Mouse (Mus musculus): ENCODE measurements around the gene Plcb2. TPM values are rescaled to one million over a fixed set of nuclear protein-coding genes. Genes with fewer than 3 reads are reported as not detected.

Gene Plcb2
- 0.64 TPM for polyA plus RNA-seq (2014; fragmentation: Illumina TruSeq; extraction: RNeasy Lipid Tissue Mini Kit (QIAGEN cat#74804); ENCODE audit: low read depth, low replicate concordance)

GRCm38 (mm10) chr2:118728337-118728736 is at the start of gene Plcb2:
Gene Plcb2, minus strand, starts transcription at chr2:118728438.

DNA sequence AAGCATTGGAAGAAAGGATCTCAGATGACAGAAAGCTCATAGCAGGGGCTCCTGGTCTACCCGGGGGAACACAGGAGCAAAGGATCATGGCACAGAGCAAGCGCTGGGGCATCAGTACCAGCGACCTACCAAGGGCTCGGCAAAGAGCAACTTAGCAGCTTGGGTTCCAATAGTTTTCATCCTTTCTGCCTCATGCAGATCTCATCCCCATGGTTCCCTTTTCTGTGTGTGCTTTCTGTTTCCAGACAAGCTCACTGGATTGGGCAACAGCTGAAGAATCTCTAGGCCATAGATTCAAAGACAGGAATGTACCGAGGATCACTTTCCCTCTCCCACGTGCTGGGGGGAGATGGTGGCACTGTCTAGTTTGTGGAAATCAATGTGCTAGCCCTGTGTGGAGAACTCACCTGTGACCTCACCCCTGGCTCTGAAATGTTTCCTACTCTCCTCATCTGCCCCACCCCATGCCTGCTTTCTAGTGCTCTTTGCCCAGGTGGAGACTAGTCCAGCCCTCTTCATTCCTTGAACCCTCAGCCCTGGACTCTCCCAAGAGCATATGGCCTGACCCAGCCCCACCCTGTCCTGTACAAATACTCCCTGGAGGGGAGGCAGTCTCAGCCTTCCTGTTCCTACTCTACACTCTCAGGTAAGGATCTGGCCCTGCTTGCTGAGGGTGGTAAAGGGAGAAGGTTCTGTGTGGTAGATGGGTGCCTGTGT is 44.1 kb upstream of the Plcb2 start, which contains the start of gene Phgr1:
TSS of gene Phgr1 (plus strand) at position 612 of the 717 bp plus-strand sequence.

GRCm38 (mm10) chr2:118761906-118762783 is 33.9 kb upstream of the Plcb2 start, which contains the start of gene Ccdc9b:
Gene Ccdc9b, minus strand, starts transcription at chr2:118762661.

GRCm38 (mm10) chr2:118745232-118745884 is 17.1 kb upstream of the Plcb2 start, which contains the start of gene Inafm2:
Gene Inafm2, plus strand, starts transcription at chr2:118745758.

DNA sequence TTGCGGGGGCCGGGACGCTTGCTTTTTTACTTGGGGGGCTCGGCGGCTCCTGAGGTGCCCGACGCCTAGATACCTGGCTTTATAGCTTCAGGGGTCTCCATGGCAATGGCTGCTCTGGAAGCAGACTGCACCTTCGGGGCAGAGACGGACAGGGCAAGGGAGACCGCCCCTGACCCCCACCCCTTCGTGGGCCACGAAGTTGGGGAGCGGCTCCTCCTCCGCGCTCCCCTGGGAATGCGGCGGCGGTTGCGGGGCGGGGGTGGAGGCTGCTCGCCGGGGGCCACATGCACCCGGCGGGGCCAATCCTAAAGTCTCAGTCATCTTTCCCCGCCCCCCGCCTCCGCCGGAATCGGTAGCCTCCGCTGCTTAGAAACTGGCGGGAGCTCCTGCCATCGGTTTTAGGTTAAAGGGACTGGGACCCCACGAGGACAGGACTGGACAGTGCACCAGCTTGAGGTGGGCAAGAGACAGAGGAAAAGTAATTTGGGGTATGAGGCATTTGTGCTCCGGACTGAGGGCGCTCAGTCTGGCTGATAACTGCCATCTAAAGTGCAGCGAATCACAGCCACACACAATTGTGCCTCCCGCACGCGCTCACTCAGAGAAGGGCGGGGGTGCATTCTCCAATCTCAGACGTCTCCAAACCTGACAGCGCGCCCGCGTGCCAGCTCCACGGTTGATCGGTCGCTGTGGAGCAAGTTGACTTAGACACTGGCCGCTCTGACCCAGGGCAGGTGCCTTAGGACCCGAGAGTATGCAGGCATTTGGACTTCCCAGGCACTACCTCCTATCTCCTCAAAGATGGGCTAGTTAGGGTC is 24.1 kb downstream of the Plcb2 start, which contains the start of gene Ankrd63:
TSS of gene Ankrd63 (minus strand) at position 51 of the 818 bp plus-strand sequence.

GRCm38 (mm10) chr2:118662902-118663803 is 65.1 kb downstream of the Plcb2 start, which contains the start of gene Pak6:
Gene Pak6, plus strand, starts transcription at chr2:118663303.

Other genes starting within 250 kb of the Plcb2 start
- 216 TPM for gene Srp14, start 248.7 kb downstream of the Plcb2 start, polyA plus RNA-seq (2014; fragmentation: Illumina TruSeq; extraction: RNeasy Lipid Tissue Mini Kit (QIAGEN cat#74804); ENCODE audit: low read depth, low replicate concordance)
- 3.0 TPM for gene Bmf, start 178.8 kb downstream of the Plcb2 start, polyA plus RNA-seq (2014; fragmentation: Illumina TruSeq; extraction: RNeasy Lipid Tissue Mini Kit (QIAGEN cat#74804); ENCODE audit: low read depth, low replicate concordance)
- 3.8 TPM for gene Bub1b, start 130.2 kb downstream of the Plcb2 start, polyA plus RNA-seq (2014; fragmentation: Illumina TruSeq; extraction: RNeasy Lipid Tissue Mini Kit (QIAGEN cat#74804); ENCODE audit: low read depth, low replicate concordance)
- 2.3 TPM for gene Pak6, start 65.1 kb downstream of the Plcb2 start, polyA plus RNA-seq (2014; fragmentation: Illumina TruSeq; extraction: RNeasy Lipid Tissue Mini Kit (QIAGEN cat#74804); ENCODE audit: low read depth, low replicate concordance)
- gene Ankrd63, start 24.5 kb downstream of the Plcb2 start, polyA plus RNA-seq (2014; fragmentation: Illumina TruSeq; extraction: RNeasy Lipid Tissue Mini Kit (QIAGEN cat#74804); ENCODE audit: low read depth, low replicate concordance): 0.12 TPM
- 35.5 TPM for gene Inafm2, start 17.3 kb upstream of the Plcb2 start, polyA plus RNA-seq (2014; fragmentation: Illumina TruSeq; extraction: RNeasy Lipid Tissue Mini Kit (QIAGEN cat#74804); ENCODE audit: low read depth, low replicate concordance)
- 2.0 TPM for gene Ccdc9b, start 34.2 kb upstream of the Plcb2 start, polyA plus RNA-seq (2014; fragmentation: Illumina TruSeq; extraction: RNeasy Lipid Tissue Mini Kit (QIAGEN cat#74804); ENCODE audit: low read depth, low replicate concordance)
- not detected for gene Phgr1, start 44.3 kb upstream of the Plcb2 start, polyA plus RNA-seq (2014; fragmentation: Illumina TruSeq; extraction: RNeasy Lipid Tissue Mini Kit (QIAGEN cat#74804); ENCODE audit: low read depth, low replicate concordance)
- 11.0 TPM for gene Disp2, start 51.3 kb upstream of the Plcb2 start, polyA plus RNA-seq (2014; fragmentation: Illumina TruSeq; extraction: RNeasy Lipid Tissue Mini Kit (QIAGEN cat#74804); ENCODE audit: low read depth, low replicate concordance)
- gene Knstrn, start 85.6 kb upstream of the Plcb2 start, polyA plus RNA-seq (2014; fragmentation: Illumina TruSeq; extraction: RNeasy Lipid Tissue Mini Kit (QIAGEN cat#74804); ENCODE audit: low read depth, low replicate concordance): 2.3 TPM
- 81.6 TPM for gene Ivd, start 133.5 kb upstream of the Plcb2 start, polyA plus RNA-seq (2014; fragmentation: Illumina TruSeq; extraction: RNeasy Lipid Tissue Mini Kit (QIAGEN cat#74804); ENCODE audit: low read depth, low replicate concordance)
- gene Bahd1, start 171.9 kb upstream of the Plcb2 start, polyA plus RNA-seq (2014; fragmentation: Illumina TruSeq; extraction: RNeasy Lipid Tissue Mini Kit (QIAGEN cat#74804); ENCODE audit: low read depth, low replicate concordance): 7.1 TPM
- 3.5 TPM for gene Chst14, start 198.1 kb upstream of the Plcb2 start, polyA plus RNA-seq (2014; fragmentation: Illumina TruSeq; extraction: RNeasy Lipid Tissue Mini Kit (QIAGEN cat#74804); ENCODE audit: low read depth, low replicate concordance)